Mouse (Mus musculus) left cerebral cortex, postnatal 25 days (tissue): ENCODE measurements at regions not wholly inside any gene's neighbourhood (a gene's known extent, or its start where the extent isn't known, plus 50 kb on each side); places are given as distances from the start of the nearest gene placed in this dataset.

Experiments
- DNase-seq, 2 experiments: peaks; one replicate each; pipeline ENCODE4 v3.0.0; 2022; ENCODE audit warnings: low spot score in 2 of 2, mixed read lengths in 1 of 2
- intact Hi-C: fragments of 180-260 bp; cut with DNase I; formaldehyde crosslinking; loops from one replicate; pipeline ENCODE4 v1.15.1; 2025

- intact Hi-C loops, result no loop called here
Measured at GRCm38 (mm10) chr2:113959025-113959767, 54.2 kb downstream of the Gjd2 start.

GRCm38 (mm10) chr2:113952480-113952879, 60.9 kb downstream of the Gjd2 start:
- DNase-seq, result no peak
- intact Hi-C loops, result no loop called here

More at GRCm38 (mm10) chr2:113959025-113959767, 54.2 kb downstream of the Gjd2 start:
- no peak for DNase-seq

GRCm38 (mm10) chr2:113949296-113949990, 64.0 kb downstream of the Gjd2 start:
- peak; percentile 8 to 28 for DNase-seq
- intact Hi-C loops, result no loop called here

- intact Hi-C loops, result no loop called here
- no peak for DNase-seq
Measured at GRCm38 (mm10) chr2:113931689-113932088, 81.7 kb downstream of the Gjd2 start.

GRCm38 (mm10) chr2:113930948-113931347, 82.5 kb downstream of the Gjd2 start:
- DNase-seq, result no peak
- intact Hi-C loops, result no loop called here

- DNase-seq, result no peak
- intact Hi-C loops, result no loop called here
Measured at GRCm38 (mm10) chr2:113929650-113930049, 81.2 kb upstream of the Arhgap11a start.

GRCm38 (mm10) chr2:113924138-113924537, 75.7 kb upstream of the Arhgap11a start:
- no peak for DNase-seq
- intact Hi-C loops, result no loop called here

- intact Hi-C loops, result no loop called here
Measured at GRCm38 (mm10) chr2:113918913-113919312, 70.5 kb upstream of the Arhgap11a start.

GRCm38 (mm10) chr2:113914248-113914647, 65.8 kb upstream of the Arhgap11a start:
- intact Hi-C loops, result no loop called here
- DNase-seq, result no peak

More at GRCm38 (mm10) chr2:113918913-113919312, 70.5 kb upstream of the Arhgap11a start:
- no peak for DNase-seq

GRCm38 (mm10) chr2:113911188-113911587, 62.7 kb upstream of the Arhgap11a start:
- DNase-seq, result no peak
- intact Hi-C loops, result no loop called here

GRCm38 (mm10) chr2:113909502-113909901, 61.0 kb upstream of the Arhgap11a start:
- DNase-seq, result no peak
- intact Hi-C loops, result no loop called here

GRCm38 (mm10) chr2:113908636-113909035, 60.2 kb upstream of the Arhgap11a start:
- intact Hi-C loops, result no loop called here
- DNase-seq, result no peak

- intact Hi-C loops, result no loop called here
- DNase-seq, result no peak
Measured at GRCm38 (mm10) chr2:113904414-113904813, 56.0 kb upstream of the Arhgap11a start.

- intact Hi-C loops, result no loop called here
- no peak for DNase-seq
Measured at GRCm38 (mm10) chr2:113903865-113904264, 55.4 kb upstream of the Arhgap11a start.

GRCm38 (mm10) chr2:113903006-113903545, 54.6 kb upstream of the Arhgap11a start:
- DNase-seq, result no peak
- intact Hi-C loops, result no loop called here

- DNase-seq, result no peak
- intact Hi-C loops, result no loop called here
Measured at GRCm38 (mm10) chr2:113902406-113902805, 53.9 kb upstream of the Arhgap11a start.

- intact Hi-C loops, result no loop called here
- no peak for DNase-seq
Measured at GRCm38 (mm10) chr2:113900496-113900895, 52.0 kb upstream of the Arhgap11a start.

GRCm38 (mm10) chr2:113898747-113899146, 50.3 kb upstream of the Arhgap11a start:
- DNase-seq, result no peak
- intact Hi-C loops, result no loop called here
